ENCODE assay signal across 8 mouse cellular contexts in genomic region chr9:98244223-98244622, GRCm38 (mm10). TPM values are rescaled to one million over a fixed set of nuclear protein-coding genes. Genes with fewer than 3 reads are reported as not detected.
DNase-seq lines count a peak whose midpoint lies in the region; ATAC-seq and TF ChIP-seq lines count a peak whose summit lies in the region.

No protein-coding gene starts in this region.

- TF ChIP-seq CTCF in olfactory bulb, adult 2 months (IDR thresholded peaks at IDR 0.05; ENCODE audit: insufficient read depth, low read depth, low read length), result peak; percentile 55

- H3K27ac ChIP-seq in liver, embryonic 11.5 days (ENCODE audit: low read depth, low read length), result no peak overlapping the region
- H3K27ac ChIP-seq in olfactory bulb, adult 2 months (ENCODE audit: insufficient read depth, low read depth, low read length), result no peak overlapping the region

- H3K4me3 ChIP-seq in liver, embryonic 11.5 days (ENCODE audit: low read depth, low read length), result no peak overlapping the region
- no peak overlapping the region for H3K4me3 ChIP-seq in olfactory bulb, adult 2 months (ENCODE audit: insufficient read depth, low read depth, low read length)

- no peaks in the 10 kb centered on the region for H3K36me3 ChIP-seq in liver, embryonic 11.5 days (ENCODE audit: control insufficient read depth, insufficient read depth, low read length)

- H3K4me2 ChIP-seq in liver, embryonic 11.5 days, result no peak overlapping the region

- ATAC-seq in liver, embryonic 11.5 days (replicated peaks; ENCODE audit: low FRiP score), result no peak
- peak; percentile 96 for ATAC-seq in frontal cortex, adult (ENCODE audit: low TSS enrichment)

- WGBS in liver, embryonic 11.5 days, result 35% methylated on average over 2 of the region's 2 CpGs
- WGBS in olfactory bulb, adult 2 months, result 35% methylated on average over 2 of the region's 2 CpGs

- TF ChIP-seq POLR2A in olfactory bulb, adult 2 months (IDR thresholded peaks at IDR 0.05; ENCODE audit: insufficient read depth, low read depth, low read length), result no peak

- no peaks in the 10 kb centered on the region for H3K4me1 ChIP-seq in liver, embryonic 11.5 days (replicated peaks; ENCODE audit: control insufficient read depth, insufficient read depth, low read length)
- no peaks in the 10 kb centered on the region for H3K4me1 ChIP-seq in olfactory bulb, adult 2 months (ENCODE audit: control insufficient read depth, insufficient read depth, low read length)

- no peaks in the 10 kb centered on the region for H3K9me3 ChIP-seq in liver, embryonic 11.5 days (ENCODE audit: control insufficient read depth, low read length)

- DNase-seq in liver, result peak; percentile 9
- no peak for DNase-seq in liver, embryonic 11.5 days (ENCODE audit: low spot score)
- DNase-seq in cerebellum, adult 11 months, result peak; percentile 78
- peak; percentile 26 to 40 for DNase-seq in left cerebral cortex, adult 8-10 months (ENCODE audit: low spot score in 2 of 2)
- DNase-seq in urinary bladder, adult 18-20 months (ENCODE audit: low spot score in 2 of 2), result no peak
- DNase-seq in yolk sac, embryonic 10.5 days (ENCODE audit: low spot score), result no peak

- no peaks in the 10 kb centered on the region for H3K27me3 ChIP-seq in liver, embryonic 11.5 days (replicated peaks; ENCODE audit: control insufficient read depth, insufficient read depth, low read length)

- H3K9ac ChIP-seq in liver, embryonic 11.5 days (ENCODE audit: low read depth, low read length), result no peak overlapping the region

RNA-seq across cellular contexts. Expression of gene Nmnat3, which starts 43.0 kb away (rescaled TPM):
- polyA plus RNA-seq in liver, embryonic 11.5 days (2014; fragmentation: Nextera tagmentation; extraction: Ambion mirVana), result 35.9 and 36.6 TPM in 2 replicates
- 1 to 10 TPM; 3.9 to 5.1 (median 4.0) TPM for total RNA-seq in left cerebral cortex, adult 8-10 months (2022)
- not detected in 2 replicates for polyA plus RNA-seq in olfactory bulb, adult 2 months (2012; ENCODE audit: insufficient read depth, insufficient read length, low replicate concordance, missing spikeins)

Comparison
In these comparisons a context has a peak if more than half of its experiments do, and no peak if none do; other contexts are left out.
1. DNase-seq: peak in liver (single experiment), cerebellum, adult 11 months (single experiment) and left cerebral cortex, adult 8-10 months (2 of 2); none in liver, embryonic 11.5 days (single experiment), urinary bladder, adult 18-20 months (0 of 2) and yolk sac, embryonic 10.5 days (single experiment).